Mouse (Mus musculus) heart, adult 2 months (tissue): ENCODE results near the gene Fam20b.

Experiments used
- CTCF ChIP-seq: fragments of 200-600 bp; IDR thresholded peaks from 2 replicates; pipeline ENCODE4 v1.8.1; 2022; ENCODE audit warnings: antibody characterized with exemption, mild to moderate bottlenecking, moderate library complexity
- EP300 ChIP-seq: fragments of 200-500 bp; IDR thresholded peaks from 2 replicates; pipeline ENCODE4 v1.6.1; 2011; ENCODE audit warnings: low read depth, low read length, control low read depth; ENCODE audit not compliant: insufficient read depth
- POLR2A ChIP-seq: fragments of 200-500 bp; IDR thresholded peaks from 2 replicates; pipeline ENCODE4 v1.6.1; 2011; ENCODE audit warnings: mild to moderate bottlenecking, low read depth, low read length, control low read depth; ENCODE audit not compliant: insufficient read depth

- TF ChIP-seq POLR2A (no peak), CTCF (no peak), EP300 (no peak)
Measured at GRCm38 (mm10) chr1:156748435-156749005, 29.6 kb upstream of the Fam20b start.
